Mouse (Mus musculus) kidney, adult 11 months (tissue): ENCODE measurements around the gene Mab21l2.

Source experiments
- DNase-seq: peaks from one replicate; pipeline ENCODE4 v3.0.0; 2022

The Mab21l2 gene

DNA sequence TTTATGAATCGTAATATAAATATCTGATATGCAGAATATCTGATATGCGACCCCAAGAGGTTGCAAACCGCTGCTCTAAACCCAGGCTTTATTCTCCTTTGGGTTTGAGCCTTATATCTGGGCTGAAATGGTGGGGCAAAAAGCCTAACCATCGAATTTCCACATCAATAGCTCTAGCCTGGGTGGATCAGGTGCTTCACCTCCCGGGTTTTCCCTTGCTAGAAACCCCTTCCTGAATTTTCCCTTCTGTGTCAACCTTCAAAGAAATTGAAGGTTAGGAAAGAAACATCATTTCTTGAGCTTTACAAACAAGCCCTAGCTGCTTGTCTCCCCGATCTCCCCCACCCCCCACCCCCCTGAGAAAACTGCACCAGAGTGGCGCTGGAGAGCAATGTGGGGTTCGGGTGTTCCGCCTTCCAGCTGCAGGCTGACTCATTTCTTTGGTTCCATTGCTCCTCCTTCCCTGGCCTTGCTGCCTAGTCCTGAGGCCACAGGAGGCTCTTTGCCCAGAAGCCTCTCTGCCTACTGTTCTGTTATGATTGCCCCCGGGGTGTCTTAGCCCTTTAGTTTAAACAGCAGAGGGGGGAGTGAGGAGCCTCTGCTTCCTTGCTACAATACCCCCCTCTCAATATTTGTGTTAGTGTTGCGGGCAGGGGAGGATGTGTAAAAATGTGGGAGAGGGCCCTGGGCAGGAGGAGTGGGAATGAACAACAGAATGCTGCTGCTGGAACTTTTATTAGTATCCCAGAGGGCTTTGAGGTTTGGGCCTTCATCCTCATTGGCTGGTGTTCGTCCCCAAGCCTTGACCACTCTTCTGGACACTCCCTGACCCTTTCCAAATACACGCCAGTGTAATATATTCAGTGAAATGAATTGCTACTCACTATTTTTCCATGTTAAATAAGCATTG is 9.5 kb downstream of the Mab21l2 start:
- DNase-seq = no peak

DNA sequence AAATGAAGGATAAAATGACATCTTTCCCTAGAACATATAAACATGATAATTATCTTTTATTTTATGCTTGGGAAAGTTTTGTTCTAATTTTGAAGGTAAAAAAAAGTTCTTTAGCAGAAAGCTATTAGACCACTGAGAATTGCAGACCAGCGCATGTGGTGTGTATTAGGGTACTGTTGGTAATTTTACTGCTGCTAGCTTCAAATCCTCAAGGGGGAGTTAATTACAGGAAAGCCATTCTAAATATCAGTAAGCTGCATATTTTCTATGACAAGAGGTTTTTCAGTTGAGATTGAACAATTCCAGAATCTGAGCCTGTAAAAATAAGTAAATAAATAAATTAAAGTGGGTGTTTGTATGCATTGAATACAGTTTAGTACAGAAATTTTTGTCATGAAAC is 11.7 kb downstream of the Mab21l2 start:
- no peak for DNase-seq

DNA sequence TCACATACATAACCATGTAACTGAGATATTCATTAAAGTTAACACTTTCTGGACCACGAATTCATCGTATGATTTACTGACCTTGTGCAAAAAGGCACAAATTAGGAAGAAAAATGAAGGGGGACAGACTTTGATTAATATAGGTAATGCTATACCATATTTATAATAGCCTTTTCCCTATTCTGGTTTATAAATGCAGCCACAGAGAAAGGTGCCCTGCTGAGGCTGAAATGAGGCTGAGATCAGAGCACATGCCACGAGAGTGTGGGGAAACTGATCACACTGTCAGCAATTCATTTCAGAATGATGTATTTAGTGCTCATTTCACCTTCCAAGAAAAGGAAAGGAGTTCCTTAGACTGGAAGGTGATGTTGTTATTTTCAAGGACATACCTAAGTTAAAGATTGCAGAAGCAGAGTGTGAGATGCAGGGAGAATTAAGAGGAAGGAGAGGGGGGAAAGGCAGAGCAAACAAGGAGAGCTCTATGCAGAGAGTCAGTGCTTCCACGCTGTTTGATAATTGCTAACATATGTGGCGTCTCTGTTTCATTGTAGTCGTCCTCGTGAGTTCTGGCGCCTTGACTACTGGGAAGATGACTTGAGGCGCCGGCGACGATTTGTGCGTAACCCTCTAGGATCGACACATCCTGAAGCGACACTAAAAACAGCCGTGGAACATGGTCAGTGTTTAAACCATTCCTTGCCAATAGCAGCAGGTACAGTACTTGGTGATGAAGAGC is 16.7 kb downstream of the Mab21l2 start:
- DNase-seq = no peak

DNA sequence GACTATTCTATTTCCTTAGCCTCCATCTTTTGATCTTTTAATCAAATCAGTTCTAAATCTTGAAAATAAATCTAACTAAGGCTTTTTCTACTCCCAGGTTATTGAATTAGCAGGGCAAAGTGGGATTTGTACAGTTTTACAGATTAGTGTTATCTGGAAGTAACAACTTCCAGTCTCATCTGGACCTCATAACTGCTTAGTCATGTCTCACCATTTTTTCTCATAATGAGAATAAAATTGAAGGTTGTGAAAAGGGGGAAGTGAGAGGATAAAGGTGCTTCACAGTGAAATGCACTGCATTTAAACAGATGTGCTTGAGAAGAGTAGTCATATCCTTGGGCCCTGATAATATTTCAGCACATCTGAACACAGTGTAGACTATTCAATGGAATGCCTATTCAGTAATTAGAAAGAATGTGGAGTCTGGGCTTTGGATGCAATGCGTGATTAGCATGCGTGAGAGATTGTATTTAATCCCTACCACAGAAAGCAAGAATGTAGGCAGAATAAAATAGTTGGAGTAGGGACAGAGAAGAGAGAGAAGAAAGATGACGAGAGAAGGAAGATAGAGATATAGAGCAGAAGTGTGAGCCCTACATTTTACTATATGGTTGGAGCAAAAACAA is 25.4 kb downstream of the Mab21l2 start:
- DNase-seq = no peak

DNA sequence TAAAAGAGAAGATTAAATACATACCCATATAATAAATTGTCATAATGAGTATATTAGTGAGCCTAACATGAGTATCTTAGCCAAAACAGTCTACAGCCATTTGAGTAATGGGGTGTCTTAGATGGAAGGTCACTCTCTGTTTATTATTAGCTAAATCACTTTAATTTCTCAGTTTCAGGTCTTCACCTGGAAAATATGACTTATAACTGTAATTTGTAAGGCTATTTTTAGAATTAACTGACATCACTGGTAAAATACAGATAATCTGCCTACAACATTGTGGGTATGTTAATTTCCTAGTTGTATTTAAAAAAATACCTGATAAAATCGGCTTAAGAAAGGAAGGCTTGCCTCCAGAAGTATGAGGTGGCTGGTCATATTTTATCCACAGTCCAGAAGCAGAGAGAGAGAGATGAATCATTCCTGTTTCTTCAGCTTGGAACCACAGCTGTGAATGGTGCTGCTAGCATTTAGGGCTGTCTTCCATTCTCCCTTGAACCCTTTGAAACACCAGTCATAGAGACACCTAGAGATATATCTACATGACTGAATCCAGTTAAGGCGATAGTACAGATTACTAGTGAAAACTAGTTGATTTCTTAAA is 29.8 kb downstream of the Mab21l2 start:
- DNase-seq = no peak

DNA sequence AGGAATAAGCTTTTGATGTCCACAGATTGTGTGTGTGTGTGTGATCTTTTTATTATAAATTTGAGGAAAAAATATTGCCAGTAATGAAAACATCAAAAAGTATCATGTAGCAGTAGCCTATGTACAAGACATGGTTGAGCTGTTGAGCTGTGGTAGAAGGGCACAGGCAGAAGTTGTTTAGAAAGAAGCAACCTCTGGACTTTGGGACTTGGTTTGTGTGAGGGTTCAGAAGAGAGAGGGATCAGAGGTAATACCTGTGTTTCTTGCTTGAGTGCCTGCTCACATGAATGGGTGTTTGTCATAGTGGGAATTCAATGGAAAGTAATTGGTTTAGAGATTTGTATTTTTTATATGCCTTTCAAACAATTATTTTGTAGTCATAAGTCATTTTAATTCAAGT is 47.8 kb downstream of the Mab21l2 start:
- DNase-seq = peak; percentile 7
